Mouse (Mus musculus) embryonic facial prominence, embryonic 11.5 days (tissue): ENCODE results near the gene Siah1a. TPM values are rescaled to one million over a fixed set of nuclear protein-coding genes. Genes with fewer than 3 reads are reported as not detected.

Experiments
- ATAC-seq: fragments of 200-750 bp; cut with Nextera tagmentation; replicated peaks from 2 replicates; pipeline ENCODE4 v1.8.0; 2017; ENCODE audit warnings: low read depth; ENCODE audit not compliant: insufficient number of reproducible peaks, low FRiP score, low TSS enrichment
- DNase-seq: peaks from one replicate; pipeline ENCODE4 v3.0.0-alpha.2; 2015; ENCODE audit warnings: low spot score
- H3K27ac ChIP-seq: fragments of 300-500 bp; sonication (generic); replicated peaks from 2 replicates; pipeline ENCODE4 v1.5.1; 2014; ENCODE audit warnings: mild to moderate bottlenecking, low read depth, low read length, control low read depth
- H3K27me3 ChIP-seq: fragments of 300-500 bp; sonication (generic); 2 replicates; pipeline ENCODE4 v1.6.1; 2014; ENCODE audit warnings: mild to moderate bottlenecking, low read length, moderate library complexity, mixed read lengths; ENCODE audit not compliant: control insufficient read depth, insufficient read depth
- H3K36me3 ChIP-seq: fragments of 300-500 bp; sonication (generic); replicated peaks from 2 replicates; pipeline ENCODE4 v1.6.1; 2014; ENCODE audit warnings: low read depth, mild to moderate bottlenecking, low read length, moderate library complexity, mixed read lengths; ENCODE audit not compliant: control insufficient read depth, insufficient read depth
- H3K4me1 ChIP-seq: fragments of 300-500 bp; sonication (generic); 2 replicates; pipeline ENCODE4 v1.6.1; 2014; ENCODE audit warnings: low read length, mixed read lengths; ENCODE audit not compliant: control insufficient read depth, insufficient read depth
- H3K4me2 ChIP-seq: fragments of 300-500 bp; sonication (generic); 2 replicates; pipeline ENCODE4 v1.6.1; 2014; ENCODE audit warnings: low read depth, mild to moderate bottlenecking, control low read depth, low read length, moderate library complexity
- H3K4me3 ChIP-seq: fragments of 300-500 bp; sonication (generic); 2 replicates; pipeline ENCODE4 v1.5.1; 2014; ENCODE audit warnings: low read depth, low read length, control low read depth
- H3K9ac ChIP-seq: fragments of 300-500 bp; sonication (generic); replicated peaks from 2 replicates; pipeline ENCODE4 v1.6.1; 2014; ENCODE audit warnings: mild to moderate bottlenecking, control low read depth, low read length
- H3K9me3 ChIP-seq: fragments of 300-500 bp; sonication (generic); replicated peaks from 2 replicates; pipeline ENCODE4 v1.6.1; 2016; ENCODE audit warnings: mild to moderate bottlenecking, low read length, inconsistent platforms, mixed read lengths; ENCODE audit not compliant: control insufficient read depth
- WGBS: fragments of 180-500 bp; shearing (Covaris S2); extraction: QIAGEN DNeasy Blood & Tissue Kit; methylation state at CpG from one replicate; pipeline ENCODE4 v1.1.7; 2014; 5-methylcytosine and 5-hydroxymethylcytosine counted together
- polyA plus RNA-seq: library from polyadenylated mRNA; unstranded; fragments of >200 nt; fragmentation: Nextera tagmentation; extraction: Ambion mirVana; gene quantifications from 2 replicates; pipeline ENCODE4 v1.2.1, GENCODE M21; 2014

Gene Siah1a
- polyA plus RNA-seq, 1 experiment from 2014 or later: 84.7 TPM

GRCm38 (mm10) chr8:86726959-86727358 is 18.8 kb downstream of the Siah1a start:
- Histone ChIP-seq H3K9me3 (no peaks in the 10 kb centered on the region), H3K27ac (no peak overlapping the region), H3K36me3 (no peaks in the 10 kb centered on the region), H3K27me3 (no peaks in the 10 kb centered on the region), H3K4me3 (no peak overlapping the region), H3K9ac (no peak overlapping the region), H3K4me1 (no peaks in the 10 kb centered on the region), H3K4me2 (no peak overlapping the region)
- 82% methylated on average over 6 of the region's 6 CpGs for WGBS
- DNase-seq (no peak), ATAC-seq (no peak)

- H3K27me3 ChIP-seq: no peaks in the 10 kb centered on the region
- H3K27ac ChIP-seq: no peak overlapping the region
- no peaks in the 10 kb centered on the region for H3K9me3 ChIP-seq
- no peak for DNase-seq
- H3K9ac ChIP-seq: no peak overlapping the region
- no peak overlapping the region for H3K4me2 ChIP-seq
- no peaks in the 10 kb centered on the region for H3K36me3 ChIP-seq
- H3K4me1 ChIP-seq: no peaks in the 10 kb centered on the region
- WGBS: 82% methylated on average over 2 of the region's 2 CpGs
- no peak for ATAC-seq
- H3K4me3 ChIP-seq: no peak overlapping the region
These were observed 24.2 kb downstream of the Siah1a start for GRCm38 (mm10) chr8:86721490-86721889.

- 92% methylated on average over 6 of the region's 6 CpGs for WGBS
- DNase-seq: no peak
- Histone ChIP-seq H3K4me3 (no peak overlapping the region), H3K4me2 (no peak overlapping the region), H3K4me1 (no peaks in the 10 kb centered on the region), H3K9me3 (no peaks in the 10 kb centered on the region), H3K27ac (no peak overlapping the region), H3K27me3 (no peaks in the 10 kb centered on the region), H3K9ac (no peak overlapping the region), H3K36me3 (peaks cover 3% of the 10 kb centered on the region; the same call in 1 of the 2 replicates)
- ATAC-seq: no peak
These were observed 24.8 kb downstream of the Siah1a start for GRCm38 (mm10) chr8:86720756-86721459.

GRCm38 (mm10) chr8:86719368-86719767 is 26.4 kb downstream of the Siah1a start:
- Histone ChIP-seq H3K36me3 (peaks cover 3% of the 10 kb centered on the region; the same call in 1 of the 2 replicates), H3K27ac (no peak overlapping the region), H3K4me2 (no peak overlapping the region), H3K9ac (no peak overlapping the region), H3K9me3 (no peaks in the 10 kb centered on the region), H3K4me1 (no peaks in the 10 kb centered on the region), H3K27me3 (no peaks in the 10 kb centered on the region), H3K4me3 (no peak overlapping the region)
- 89% methylated on average over 1 of the region's 1 CpGs for WGBS
- ATAC-seq (no peak), DNase-seq (no peak)

- Histone ChIP-seq H3K36me3 (peaks cover 3% of the 10 kb centered on the region; the same call in 1 of the 2 replicates), H3K4me1 (no peaks in the 10 kb centered on the region), H3K27ac (no peak overlapping the region), H3K4me2 (no peak overlapping the region), H3K27me3 (no peaks in the 10 kb centered on the region), H3K4me3 (no peak overlapping the region), H3K9ac (no peak overlapping the region), H3K9me3 (no peaks in the 10 kb centered on the region)
- 84% methylated on average over 2 of the region's 2 CpGs for WGBS
- ATAC-seq (no peak), DNase-seq (no peak)
These were observed 27.3 kb downstream of the Siah1a start for GRCm38 (mm10) chr8:86718332-86718994.

GRCm38 (mm10) chr8:86713407-86714188 is 32.1 kb downstream of the Siah1a start:
- no peak overlapping the region for H3K27ac ChIP-seq
- peaks cover 3% of the 10 kb centered on the region; the same call in 1 of the 2 replicates for H3K36me3 ChIP-seq
- 84% methylated on average over 14 of the region's 14 CpGs for WGBS
- no peak overlapping the region for H3K9ac ChIP-seq
- no peak overlapping the region for H3K4me3 ChIP-seq
- no peaks in the 10 kb centered on the region for H3K9me3 ChIP-seq
- H3K27me3 ChIP-seq: no peaks in the 10 kb centered on the region
- no peaks in the 10 kb centered on the region for H3K4me1 ChIP-seq
- no peak for ATAC-seq
- H3K4me2 ChIP-seq: no peak overlapping the region
- no peak for DNase-seq

- DNase-seq (no peak), ATAC-seq (no peak)
- Histone ChIP-seq H3K4me3 (no peak overlapping the region), H3K4me2 (no peak overlapping the region), H3K36me3 (peaks cover 3% of the 10 kb centered on the region; the same call in 1 of the 2 replicates), H3K27me3 (no peaks in the 10 kb centered on the region), H3K4me1 (no peaks in the 10 kb centered on the region), H3K27ac (no peak overlapping the region), H3K9ac (no peak overlapping the region), H3K9me3 (no peaks in the 10 kb centered on the region)
- 89% methylated on average over 3 of the region's 3 CpGs for WGBS
These were observed 33.1 kb downstream of the Siah1a start for GRCm38 (mm10) chr8:86712594-86712993.

GRCm38 (mm10) chr8:86707873-86708272 is 37.9 kb downstream of the Siah1a start:
- WGBS: 73% methylated on average over 4 of the region's 4 CpGs
- Histone ChIP-seq H3K36me3 (no peaks in the 10 kb centered on the region), H3K27ac (no peak overlapping the region), H3K4me2 (no peak overlapping the region), H3K27me3 (no peaks in the 10 kb centered on the region), H3K9ac (no peak overlapping the region), H3K4me3 (no peak overlapping the region), H3K4me1 (no peaks in the 10 kb centered on the region), H3K9me3 (no peaks in the 10 kb centered on the region)
- ATAC-seq (no peak), DNase-seq (no peak)
